Mouse (Mus musculus) liver, embryonic 14.5 days (tissue): ENCODE measurements around the gene Rdm1. TPM values are rescaled to one million over a fixed set of nuclear protein-coding genes. Genes with fewer than 3 reads are reported as not detected.
"Not testable (repeated sequence)": the region's sequence is repeated elsewhere in the genome, so short reads cannot be mapped to it uniquely, and the experiment has no call there.

Experiments used
- ATAC-seq: fragments of 200-750 bp; cut with Nextera tagmentation; 2 replicates; pipeline ENCODE4 v1.8.0; 2017; ENCODE audit warnings: moderate number of reproducible peaks, mild to moderate bottlenecking, moderate library complexity; ENCODE audit not compliant: insufficient read depth
- DNase-seq, 3 experiments: peaks; one replicate each; pipeline ENCODE4 v3.0.0-alpha.2; 2012 to 2013; ENCODE audit warnings: low read depth in 3 of 3, low spot score in 3 of 3
- H3K27ac ChIP-seq: fragments of 300-500 bp; sonication (generic); 2 replicates; pipeline ENCODE4 v1.5.1; 2014; ENCODE audit warnings: moderate library complexity, mild to moderate bottlenecking, control low read depth, inconsistent platforms
- H3K27me3 ChIP-seq: fragments of 300-500 bp; sonication (generic); 2 replicates; pipeline ENCODE4 v1.6.1; 2014; ENCODE audit warnings: mild to moderate bottlenecking, low read length, moderate library complexity; ENCODE audit not compliant: control insufficient read depth, insufficient read depth
- H3K36me3 ChIP-seq: fragments of 300-500 bp; sonication (generic); replicated peaks from 2 replicates; pipeline ENCODE4 v1.6.1; 2014; ENCODE audit warnings: low read depth; ENCODE audit not compliant: control insufficient read depth, insufficient read depth
- H3K4me1 ChIP-seq, 2 experiments: fragments of 200-500 bp in 1 of 2; fragments of 300-500 bp in 1 of 2; sonication (generic) in 1 of 2; replicated peaks; 2 replicates each; pipeline ENCODE4 v1.6.1; 2012 to 2014; ENCODE audit warnings: antibody characterized with exemption in 1 of 2, inconsistent platforms in 1 of 2, low read length in 1 of 2; ENCODE audit not compliant: control insufficient read depth in 2 of 2, insufficient read depth in 2 of 2
- H3K4me2 ChIP-seq: fragments of 300-500 bp; sonication (generic); 2 replicates; pipeline ENCODE4 v1.6.1; 2014; ENCODE audit warnings: low read depth, mild to moderate bottlenecking, control low read depth, moderate library complexity
- H3K4me3 ChIP-seq, 2 experiments: fragments of 200-500 bp in 1 of 2; fragments of 300-500 bp in 1 of 2; sonication (generic) in 1 of 2; 2 replicates each; pipeline ENCODE4 v1.5.1; 2012 to 2014; ENCODE audit warnings: low read depth in 2 of 2, low read length in 2 of 2, mild to moderate bottlenecking in 2 of 2, control low read depth in 1 of 2, inconsistent platforms in 1 of 2, moderate library complexity in 1 of 2; ENCODE audit not compliant: insufficient read depth in 1 of 2
- H3K9ac ChIP-seq: fragments of 300-500 bp; sonication (generic); replicated peaks from 2 replicates; pipeline ENCODE4 v1.6.1; 2014; ENCODE audit warnings: mild to moderate bottlenecking, control low read depth, moderate library complexity
- H3K9me3 ChIP-seq: fragments of 300-500 bp; sonication (generic); 2 replicates; pipeline ENCODE4 v1.6.1; 2016; ENCODE audit warnings: low read length, mixed read lengths; ENCODE audit not compliant: control insufficient read depth
- CTCF ChIP-seq: IDR thresholded peaks from 2 replicates; pipeline ENCODE4 v1.5.1; 2016; ENCODE audit warnings: antibody characterized with exemption, low read depth, control low read depth
- EP300 ChIP-seq: IDR thresholded peaks from 2 replicates; pipeline ENCODE4 v1.6.1; 2016; ENCODE audit warnings: antibody characterized with exemption, low read depth
- WGBS: fragments of 180-500 bp; shearing (Covaris S2); extraction: QIAGEN DNeasy Blood & Tissue Kit; methylation state at CpG from one replicate; pipeline ENCODE4 v1.1.7; 2014; ENCODE audit not compliant: insufficient replicate concordance; 5-methylcytosine and 5-hydroxymethylcytosine counted together
- polyA plus RNA-seq, 2 experiments: library from polyadenylated mRNA; depleted of rRNA in 1 of 2; stranded (reverse) in 1 of 2; unstranded in 1 of 2; fragments of >200 nt; fragmentation: Nextera tagmentation in 1 of 2; extraction: Ambion mirVana in 1 of 2; gene quantifications; 2 replicates each; pipeline versions ENCODE4 v1.2.1 to v1.2.3; 2012 to 2014

The Rdm1 gene
- polyA plus RNA-seq, 2 experiments = 5.7 to 9.4 TPM

DNA sequence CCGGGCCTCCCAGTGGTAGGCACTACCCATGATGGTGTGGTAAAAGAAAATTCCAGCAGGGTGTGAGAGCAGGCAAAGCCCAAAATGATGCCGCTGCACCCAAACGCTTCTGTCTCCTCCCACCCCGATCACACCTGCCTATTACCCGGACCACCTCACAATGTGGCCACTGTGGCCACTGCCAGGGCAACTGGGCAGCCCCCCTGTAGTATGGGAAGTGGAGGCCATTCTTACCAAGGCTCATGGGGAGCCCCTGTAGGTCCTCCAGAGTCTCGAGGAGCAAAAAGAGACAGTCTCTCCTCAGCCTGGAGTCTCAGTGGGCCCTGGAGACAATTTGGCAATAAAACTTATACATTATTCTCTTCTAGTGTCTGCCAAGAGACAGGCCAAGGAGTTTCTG lies 27.8 kb upstream of the Rdm1 start, which contains the start of gene Gm11634:
TSS of gene Gm11634 (minus strand) at position 101 of the 400 bp plus-strand sequence.
- Histone ChIP-seq H3K4me2 (no peak within 1 kb of the TSS), H3K27ac (no peak within 1 kb of the TSS), H3K27me3 (no peaks in the 10 kb centered on the region; the same call in none of the 2 replicates), H3K4me1 (no peaks in the 10 kb centered on the region), H3K36me3 (no peaks in the 10 kb centered on the region), H3K9me3 (no peaks in the 10 kb centered on the region), H3K9ac (no peak within 1 kb of the TSS), H3K4me3 (no peak within 1 kb of the TSS)
- ATAC-seq (no peak), DNase-seq (no peak)
- WGBS = 60% methylated on average over 6 of the region's 6 CpGs
- no peak for TF ChIP-seq CTCF
- no peak for TF ChIP-seq EP300

DNA sequence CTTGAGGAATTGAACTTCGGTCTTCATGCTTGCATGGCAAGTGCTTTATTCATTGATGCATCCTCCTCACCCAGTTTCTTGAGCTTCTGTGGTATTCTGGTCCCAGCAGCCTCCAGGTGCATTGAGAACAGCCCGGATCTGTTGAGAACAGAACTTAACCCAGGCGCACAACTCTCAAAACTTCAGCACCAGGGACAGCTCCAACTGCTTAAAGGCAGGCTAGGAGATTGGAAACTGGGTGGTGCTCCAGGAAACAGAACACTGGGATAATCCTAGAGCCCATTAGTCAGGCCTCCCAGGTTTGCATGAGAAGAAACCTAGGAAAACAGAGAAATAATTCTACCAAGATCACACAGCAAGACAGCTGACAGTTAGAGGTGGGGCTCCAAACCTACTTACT lies 24.5 kb upstream of the Rdm1 start:
- Histone ChIP-seq H3K27me3 (no peaks in the 10 kb centered on the region; the same call in 1 of the 2 replicates), H3K27ac (no peak overlapping the region), H3K4me3 (no peak overlapping the region), H3K4me2 (no peak overlapping the region), H3K36me3 (no peaks in the 10 kb centered on the region), H3K4me1 (0 out of 4 replicates have a peak, but pooled peaks cover 0 to 1% of the 10 kb centered on the region in 2 experiments), H3K9ac (no peak overlapping the region), H3K9me3 (no peaks in the 10 kb centered on the region)
- TF ChIP-seq EP300 = no peak
- no peak for TF ChIP-seq CTCF
- ATAC-seq (no peak), DNase-seq (peak; percentile 61 to 67 (median 61))
- WGBS = 8% methylated on average over 3 of the region's 3 CpGs

DNA sequence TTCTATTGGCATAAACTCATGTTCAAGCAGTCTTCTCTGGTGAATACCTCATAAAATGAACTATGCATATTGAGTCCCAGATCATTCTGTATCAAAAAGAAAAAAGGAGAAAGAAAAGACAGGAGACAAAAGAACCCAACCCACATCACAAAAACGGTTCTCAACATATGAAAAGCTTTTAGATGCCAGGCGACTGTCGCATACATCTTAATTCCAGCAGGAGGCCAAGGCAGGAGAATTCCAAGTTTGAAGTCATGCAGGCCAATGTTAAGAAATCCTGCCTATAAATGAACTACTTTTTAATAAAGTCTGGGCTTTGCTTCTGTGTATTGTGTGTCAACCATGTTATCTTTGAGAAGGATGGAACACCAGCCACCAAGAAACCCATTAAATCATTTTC lies 22.9 kb upstream of the Rdm1 start:
- TF ChIP-seq CTCF (no peak), EP300 (no peak)
- no peak for ATAC-seq
- DNase-seq = no peak
- Histone ChIP-seq H3K27me3 (no peaks in the 10 kb centered on the region), H3K4me1 (0 out of 4 replicates have a peak, but pooled peaks cover 0 to 1% of the 10 kb centered on the region in 2 experiments), H3K27ac (no peak overlapping the region), H3K4me2 (peak overlapping the region; percentile 56), H3K9ac (no peak overlapping the region), H3K4me3 (no peak overlapping the region; a peak in 1 of 4 replicates), H3K36me3 (no peaks in the 10 kb centered on the region), H3K9me3 (no peaks in the 10 kb centered on the region)
- WGBS = 2% methylated on average over 3 of the region's 3 CpGs

DNA sequence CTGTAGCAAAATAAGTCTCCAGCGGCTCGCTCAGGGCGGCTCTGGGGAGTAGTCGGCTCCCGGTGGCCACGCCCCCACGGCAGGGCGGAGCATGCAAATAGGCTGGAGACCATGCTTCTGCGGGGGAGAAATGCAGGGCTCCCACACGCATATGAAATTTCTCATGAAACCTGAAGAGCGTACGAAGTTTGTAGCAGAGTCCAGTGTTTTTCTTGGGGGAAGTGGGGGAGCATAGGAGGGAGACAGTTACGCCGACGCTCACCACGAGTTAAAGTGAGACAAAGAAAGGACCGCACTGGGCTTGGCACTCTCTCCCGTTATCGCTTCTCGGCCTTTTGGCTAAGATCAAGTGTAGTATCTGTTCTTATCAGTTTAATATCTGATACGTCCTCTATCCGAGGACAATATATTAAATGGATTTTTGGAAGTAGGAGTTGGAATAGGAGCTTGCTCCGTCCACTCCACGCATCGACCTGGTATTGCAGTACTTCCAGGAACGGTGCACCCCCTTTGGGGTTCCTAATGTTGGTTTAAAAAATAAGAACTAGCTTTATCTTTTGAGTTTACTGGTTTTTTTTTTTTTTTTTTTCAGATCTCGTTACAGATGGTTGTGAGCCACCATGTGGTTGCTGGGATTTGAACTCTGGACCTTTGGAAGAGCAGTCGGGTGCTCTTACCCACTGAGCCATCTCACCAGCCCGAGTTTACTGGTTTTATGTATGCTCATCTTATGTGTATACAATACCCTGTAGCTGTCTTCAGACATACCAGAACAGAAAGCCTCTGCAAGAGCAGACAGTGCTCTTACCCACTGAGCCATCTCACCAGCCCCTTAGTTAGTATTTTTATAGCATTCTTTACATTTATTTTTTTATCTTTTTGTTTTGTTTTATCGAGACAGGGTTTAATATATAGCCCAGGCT lies 22.2 kb upstream of the Rdm1 start:
- not testable (repeated sequence) for H3K9me3 ChIP-seq, H3K4me1 ChIP-seq, H3K36me3 ChIP-seq, H3K27me3 ChIP-seq
- ATAC-seq (peak; percentile 87), DNase-seq (peak; percentile 62 to 79 (median 70))
- Histone ChIP-seq H3K9ac (peak overlapping the region; percentile 34; the same call in 1 of the 2 replicates), H3K27ac (peak overlapping the region; percentile 83), H3K4me2 (peak overlapping the region; percentile 56), H3K4me3 (peak overlapping the region; percentile 28 to 34; a peak in 3 of 4 replicates)
- peak; percentile 33; the same call in 1 of the 2 replicates for TF ChIP-seq EP300
- WGBS = under 1% methylated on average over 29 of the region's 30 CpGs

DNA sequence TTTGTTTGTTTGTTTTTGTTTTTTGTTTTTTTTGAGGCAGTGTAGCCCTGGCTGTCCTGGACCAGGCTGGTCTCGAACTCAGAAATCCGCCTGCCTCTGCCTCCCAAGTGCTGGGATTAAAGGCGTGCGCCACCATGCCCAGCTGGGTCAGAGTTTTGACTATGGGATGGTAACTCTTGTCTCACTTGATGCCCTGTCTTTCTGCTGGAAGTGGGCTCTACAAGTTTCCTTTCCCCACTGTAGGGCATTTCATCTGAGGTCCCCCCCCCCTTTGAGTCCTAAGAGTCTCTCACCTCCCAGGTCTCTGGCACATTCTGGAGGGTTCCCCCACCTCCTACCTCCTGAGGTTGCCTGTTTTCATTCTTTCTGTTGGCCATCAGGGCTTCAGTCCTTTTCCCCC lies 19.9 kb upstream of the Rdm1 start:
- H3K9me3 ChIP-seq, H3K27ac ChIP-seq, H3K9ac ChIP-seq, H3K36me3 ChIP-seq, H3K27me3 ChIP-seq, DNase-seq, H3K4me1 ChIP-seq, H3K4me3 ChIP-seq, H3K4me2 ChIP-seq, ATAC-seq: not testable (repeated sequence)
- WGBS = 76% methylated on average over 4 of the region's 4 CpGs
